Mouse (Mus musculus) mouse embryonic stem cell (cell line): ENCODE results near the gene Tmem265.

Experiments used
- in situ Hi-C, 2 experiments: fragments of 300-500 bp; cut with MboI; formaldehyde crosslinking; loops; 1 replicate in 1 of 2; 3 replicates in 1 of 2; pipeline ENCODE4 v1.14.3; 2019 to 2020; ENCODE audit warnings: low sequenced_read_pairs in 2 of 2, low pct_unique_long_range_greater_than_20kb in 1 of 2, mixed read lengths in 1 of 2; ENCODE audit not compliant: unreplicated experiment in 1 of 2

The Tmem265 gene

GRCm38 (mm10) chr7:127586149-127586548 lies 25.0 kb downstream of the Tmem265 start:
- in situ Hi-C loops: no loop called here

- in situ Hi-C loops: no loop called here
Measured at GRCm38 (mm10) chr7:127587196-127587595, 26.0 kb downstream of the Tmem265 start.

GRCm38 (mm10) chr7:127588011-127588871 lies 27.1 kb downstream of the Tmem265 start, which contains the start of the genes Ccdc189 and Rnf40:
Gene Ccdc189, minus strand, starts transcription at chr7:127588595.
Gene Rnf40, plus strand, starts transcription at chr7:127588767.
- in situ Hi-C loops: no loop called here

GRCm38 (mm10) chr7:127588901-127589300 lies 27.7 kb downstream of the Tmem265 start:
- in situ Hi-C loops: no loop called here

- in situ Hi-C loops: no loop called here
Measured at GRCm38 (mm10) chr7:127589637-127590036, 28.4 kb downstream of the Tmem265 start.

GRCm38 (mm10) chr7:127591108-127591507 lies 29.9 kb downstream of the Tmem265 start:
- in situ Hi-C loops: no loop called here

- in situ Hi-C loops: no loop called here
Measured at GRCm38 (mm10) chr7:127592575-127592974, 31.4 kb downstream of the Tmem265 start.

- in situ Hi-C loops: no loop called here
Measured at GRCm38 (mm10) chr7:127596747-127597146, 35.6 kb downstream of the Tmem265 start.

- in situ Hi-C loops: no loop called here
Measured at GRCm38 (mm10) chr7:127600612-127601011, 39.4 kb downstream of the Tmem265 start.

- in situ Hi-C loops: no loop called here
Measured at GRCm38 (mm10) chr7:127601735-127602134, 40.5 kb downstream of the Tmem265 start.

GRCm38 (mm10) chr7:127602903-127603302 lies 41.7 kb downstream of the Tmem265 start:
- in situ Hi-C loops: no loop called here

- in situ Hi-C loops: no loop called here
Measured at GRCm38 (mm10) chr7:127604256-127604655, 43.1 kb downstream of the Tmem265 start.

GRCm38 (mm10) chr7:127607150-127607549 lies 46.0 kb downstream of the Tmem265 start:
- in situ Hi-C loops: no loop called here

GRCm38 (mm10) chr7:127611011-127611410 lies 49.8 kb downstream of the Tmem265 start:
- in situ Hi-C loops: no loop called here

GRCm38 (mm10) chr7:127611561-127611960 lies 50.4 kb downstream of the Tmem265 start:
- in situ Hi-C loops: no loop called here

- in situ Hi-C loops: no loop called here
Measured at GRCm38 (mm10) chr7:127613501-127613900, 52.3 kb downstream of the Tmem265 start.

GRCm38 (mm10) chr7:127614091-127614490 lies 52.9 kb downstream of the Tmem265 start:
- in situ Hi-C loops: no loop called here

- in situ Hi-C loops: no loop called here
Measured at GRCm38 (mm10) chr7:127614511-127614890, 53.3 kb downstream of the Tmem265 start.

GRCm38 (mm10) chr7:127614891-127615843 lies 54.0 kb downstream of the Tmem265 start, which contains the start of gene Zfp629:
Gene Zfp629, minus strand, starts transcription at chr7:127615797.
- in situ Hi-C loops: no loop called here
